Mouse (Mus musculus): ENCODE data around the gene Hist1h2ah. TPM values are rescaled to one million over a fixed set of nuclear protein-coding genes. Genes with fewer than 3 reads are reported as not detected.
A peak's percentile ranks its signal among the peaks of the same experiment; 100 is the strongest.
"Not testable (repeated sequence)": the region's sequence is repeated elsewhere in the genome, so short reads cannot be mapped to it uniquely, and the experiment has no call there.

Hist1h2ah gene
- polyA plus RNA-seq (2016; fragmentation: Nextera tagmentation; extraction: Ambion mirVana) = 8.0 and 8.8 TPM in 2 replicates

- H3K27ac ChIP-seq (replicated peaks) = peak within 1 kb of the TSS; percentile 93
- H3K4me3 ChIP-seq = peak within 1 kb of the TSS; percentile 62
- DNase-seq (ENCODE audit: low spot score) = peak; percentile 87
- H3K27me3 ChIP-seq (replicated peaks; ENCODE audit: low read depth, poor library complexity, severe bottlenecking); H3K9me3 ChIP-seq; H3K36me3 ChIP-seq (replicated peaks): not testable (repeated sequence)
- WGBS = under 1% methylated on average over 32 of the region's 69 CpGs
- peaks cover 26% of the 10 kb centered on the region for H3K4me1 ChIP-seq
Measured at GRCm38 (mm10) chr13:22035267-22036148, at the start of gene Hist1h2ah, which contains the start of gene Hist1h2bk. TSS of gene Hist1h2ah (minus strand) at chr13:22035568. TSS of gene Hist1h2bk (plus strand) at chr13:22035870.

- WGBS = 83% methylated on average over 1 of the region's 1 CpGs
- not testable (repeated sequence) for H3K9me3 ChIP-seq; DNase-seq (ENCODE audit: low spot score); H3K27me3 ChIP-seq (replicated peaks; ENCODE audit: low read depth, poor library complexity, severe bottlenecking); H3K27ac ChIP-seq (replicated peaks); H3K4me3 ChIP-seq; H3K36me3 ChIP-seq (replicated peaks); H3K4me1 ChIP-seq
Measured at GRCm38 (mm10) chr13:22084140-22084539, 48.8 kb upstream of the Hist1h2ah start, which contains the start of gene Vmn1r188. TSS of gene Vmn1r188 (plus strand) at chr13:22084440.

DNA sequence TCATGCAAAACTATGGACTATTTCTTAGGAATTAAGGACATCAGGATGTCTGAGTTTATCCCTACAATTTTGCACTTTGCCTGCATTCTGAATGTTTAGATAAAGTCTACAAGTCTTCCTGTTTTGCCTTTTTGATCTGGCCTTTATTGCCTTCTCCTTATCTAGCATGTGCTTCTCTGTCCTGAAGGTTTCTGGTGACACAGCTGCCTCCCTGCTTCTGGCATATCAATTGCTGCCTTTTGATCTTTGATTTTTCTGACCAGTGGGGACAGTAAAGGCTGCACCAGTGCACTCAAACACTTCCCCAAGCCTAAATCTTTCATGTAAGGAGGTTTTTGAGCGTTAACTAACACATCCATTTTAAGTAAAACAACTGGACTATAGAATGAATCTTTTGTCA is 28.1 kb upstream of the Hist1h2ah start:
- H3K4me1 ChIP-seq = no peaks in the 10 kb centered on the region
- no peaks in the 10 kb centered on the region for H3K27me3 ChIP-seq (replicated peaks; ENCODE audit: low read depth, poor library complexity, severe bottlenecking)
- no peaks in the 10 kb centered on the region for H3K36me3 ChIP-seq (replicated peaks)
- no peak overlapping the region for H3K4me3 ChIP-seq
- 85% methylated on average over 1 of the region's 1 CpGs for WGBS
- DNase-seq (ENCODE audit: low spot score) = no peak
- no peaks in the 10 kb centered on the region for H3K9me3 ChIP-seq
- H3K27ac ChIP-seq (replicated peaks) = no peak overlapping the region

GRCm38 (mm10) chr13:22061422-22061821 is 26.1 kb upstream of the Hist1h2ah start:
- H3K4me1 ChIP-seq = no peaks in the 10 kb centered on the region
- no peak overlapping the region for H3K4me3 ChIP-seq
- no peaks in the 10 kb centered on the region for H3K9me3 ChIP-seq
- H3K27ac ChIP-seq (replicated peaks) = no peak overlapping the region
- no peak for DNase-seq (ENCODE audit: low spot score)
- H3K27me3 ChIP-seq (replicated peaks; ENCODE audit: low read depth, poor library complexity, severe bottlenecking) = no peaks in the 10 kb centered on the region
- H3K36me3 ChIP-seq (replicated peaks) = no peaks in the 10 kb centered on the region
- whole genome bisulfite sequencing = 90% methylated on average over 1 of the region's 1 CpGs

DNA sequence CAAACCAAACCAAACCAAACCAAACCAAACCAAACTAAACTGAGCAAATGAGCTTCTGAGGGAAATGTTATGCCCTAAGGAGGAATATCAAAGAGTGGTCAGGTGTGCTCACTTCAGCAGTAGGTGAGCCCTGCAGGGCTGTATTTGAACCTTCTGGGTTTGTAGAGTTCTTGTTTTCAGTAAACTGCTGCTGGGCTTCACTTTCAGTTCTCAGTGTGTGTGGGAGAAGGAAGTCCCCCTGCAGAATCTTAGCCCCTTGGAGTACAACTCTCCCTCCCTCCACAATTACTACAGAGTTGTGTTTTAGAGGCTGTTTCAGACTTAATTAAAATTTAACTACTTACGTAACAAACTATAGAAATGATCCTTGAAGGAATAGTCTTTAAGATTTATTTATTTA is 18.4 kb upstream of the Hist1h2ah start:
- no peak for DNase-seq (ENCODE audit: low spot score)
- WGBS = 96% methylated on average over 1 of the region's 1 CpGs
- no peak overlapping the region for H3K4me3 ChIP-seq
- no peaks in the 10 kb centered on the region for H3K36me3 ChIP-seq (replicated peaks)
- no peaks in the 10 kb centered on the region for H3K9me3 ChIP-seq
- H3K4me1 ChIP-seq = peaks cover 12% of the 10 kb centered on the region; the same call in 1 of the 2 replicates
- no peak overlapping the region for H3K27ac ChIP-seq (replicated peaks)
- H3K27me3 ChIP-seq (replicated peaks; ENCODE audit: low read depth, poor library complexity, severe bottlenecking) = no peaks in the 10 kb centered on the region

DNA sequence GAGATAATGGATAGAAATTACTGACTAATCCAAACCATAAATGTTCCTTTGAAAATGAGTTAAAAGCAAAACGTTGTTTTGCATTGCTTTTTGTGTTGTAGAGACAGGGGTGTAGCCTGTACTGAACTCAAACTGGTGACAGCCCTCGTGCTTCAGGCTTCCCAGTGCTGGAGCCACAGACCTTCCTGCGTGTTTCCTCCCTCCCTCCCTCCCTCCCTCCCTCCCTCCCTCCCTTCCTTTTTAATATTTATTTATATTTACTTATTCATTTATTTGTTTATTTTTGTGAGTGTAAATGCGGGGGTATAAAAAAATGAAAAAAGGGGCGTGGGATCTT is 16.1 kb upstream of the Hist1h2ah start:
- no peaks in the 10 kb centered on the region for H3K36me3 ChIP-seq (replicated peaks)
- no peak for DNase-seq (ENCODE audit: low spot score)
- peaks cover 12% of the 10 kb centered on the region; the same call in 1 of the 2 replicates for H3K4me1 ChIP-seq
- peak overlapping the region; percentile 83 for H3K27ac ChIP-seq (replicated peaks)
- H3K9me3 ChIP-seq = no peaks in the 10 kb centered on the region
- H3K4me3 ChIP-seq = peak overlapping the region; percentile 63
- H3K27me3 ChIP-seq (replicated peaks; ENCODE audit: low read depth, poor library complexity, severe bottlenecking) = no peaks in the 10 kb centered on the region
- 10% methylated on average over 5 of the region's 5 CpGs for WGBS

GRCm38 (mm10) chr13:22050591-22051522 is 15.5 kb upstream of the Hist1h2ah start:
- DNase-seq (ENCODE audit: low spot score) = peak; percentile 97
- peak overlapping the region; percentile 83 for H3K27ac ChIP-seq (replicated peaks)
- WGBS = under 1% methylated on average over 52 of the region's 52 CpGs
- peaks cover 12% of the 10 kb centered on the region; the same call in 1 of the 2 replicates for H3K4me1 ChIP-seq
- H3K9me3 ChIP-seq = no peaks in the 10 kb centered on the region
- peak overlapping the region; percentile 63 for H3K4me3 ChIP-seq
- no peaks in the 10 kb centered on the region for H3K27me3 ChIP-seq (replicated peaks; ENCODE audit: low read depth, poor library complexity, severe bottlenecking)
- no peaks in the 10 kb centered on the region for H3K36me3 ChIP-seq (replicated peaks)

DNA sequence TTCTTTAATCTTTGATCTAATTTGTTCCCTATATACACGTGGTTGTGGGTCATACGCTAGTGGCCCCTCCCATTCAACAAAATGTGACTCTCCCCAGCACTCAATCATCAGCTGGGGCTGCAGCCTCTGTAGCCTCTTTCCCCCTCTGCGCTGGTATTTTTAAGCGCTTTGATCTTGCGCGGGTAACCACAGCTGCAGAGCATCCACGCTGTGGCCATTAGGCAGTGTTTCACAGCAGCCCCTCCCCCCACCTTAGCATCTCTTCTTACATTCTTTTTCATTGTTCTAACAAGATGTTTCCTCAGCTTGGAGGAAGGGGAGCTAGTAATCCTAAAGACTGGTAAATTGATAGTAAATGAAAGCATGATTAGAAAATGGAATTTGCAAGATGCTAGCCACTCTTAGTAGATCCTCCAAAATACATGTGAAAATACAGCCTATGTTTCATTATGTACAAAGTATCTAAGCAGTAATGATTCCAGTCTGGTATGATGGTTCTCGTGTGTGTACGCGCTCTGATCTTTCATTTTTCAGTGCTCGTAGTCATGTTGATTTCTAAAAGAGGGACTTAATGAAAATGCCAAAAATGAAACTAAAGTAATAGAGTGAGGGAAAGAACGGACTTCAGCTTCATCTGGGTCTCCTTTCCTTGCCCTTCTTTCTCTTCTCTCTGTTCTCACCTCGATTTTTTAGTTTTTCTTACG is 14.5 kb upstream of the Hist1h2ah start:
- H3K4me1 ChIP-seq = peaks cover 12% of the 10 kb centered on the region; the same call in 1 of the 2 replicates
- WGBS = 1% methylated on average over 14 of the region's 14 CpGs
- no peaks in the 10 kb centered on the region for H3K27me3 ChIP-seq (replicated peaks; ENCODE audit: low read depth, poor library complexity, severe bottlenecking)
- H3K4me3 ChIP-seq = peak overlapping the region; percentile 63
- peak overlapping the region; percentile 83 for H3K27ac ChIP-seq (replicated peaks)
- H3K9me3 ChIP-seq = no peaks in the 10 kb centered on the region
- peak; percentile 87 for DNase-seq (ENCODE audit: low spot score)
- no peaks in the 10 kb centered on the region for H3K36me3 ChIP-seq (replicated peaks)

- Histone ChIP-seq H3K4me1 (peaks cover 14% of the 10 kb centered on the region; the same call in 1 of the 2 replicates), H3K27me3 (replicated peaks; ENCODE audit: low read depth, poor library complexity, severe bottlenecking) (no peaks in the 10 kb centered on the region), H3K9me3 (no peaks in the 10 kb centered on the region), H3K4me3 (no peak overlapping the region), H3K36me3 (replicated peaks) (no peaks in the 10 kb centered on the region), H3K27ac (replicated peaks) (0 out of 2 replicates have a peak overlapping the region, but pooled peaks have one; percentile 44)
- no peak for DNase-seq (ENCODE audit: low spot score)
- WGBS = 79% methylated on average over 2 of the region's 2 CpGs
Measured at GRCm38 (mm10) chr13:22049041-22049440, 13.7 kb upstream of the Hist1h2ah start.

GRCm38 (mm10) chr13:22045311-22045710 is 9.9 kb upstream of the Hist1h2ah start:
- H3K27me3 ChIP-seq (replicated peaks; ENCODE audit: low read depth, poor library complexity, severe bottlenecking) = no peaks in the 10 kb centered on the region
- no peaks in the 10 kb centered on the region for H3K9me3 ChIP-seq
- no peak overlapping the region for H3K4me3 ChIP-seq
- no peaks in the 10 kb centered on the region for H3K36me3 ChIP-seq (replicated peaks)
- peaks cover 17% of the 10 kb centered on the region for H3K4me1 ChIP-seq
- WGBS = 60% methylated on average over 2 of the region's 2 CpGs
- DNase-seq (ENCODE audit: low spot score) = no peak
- H3K27ac ChIP-seq (replicated peaks) = no peak overlapping the region

DNA sequence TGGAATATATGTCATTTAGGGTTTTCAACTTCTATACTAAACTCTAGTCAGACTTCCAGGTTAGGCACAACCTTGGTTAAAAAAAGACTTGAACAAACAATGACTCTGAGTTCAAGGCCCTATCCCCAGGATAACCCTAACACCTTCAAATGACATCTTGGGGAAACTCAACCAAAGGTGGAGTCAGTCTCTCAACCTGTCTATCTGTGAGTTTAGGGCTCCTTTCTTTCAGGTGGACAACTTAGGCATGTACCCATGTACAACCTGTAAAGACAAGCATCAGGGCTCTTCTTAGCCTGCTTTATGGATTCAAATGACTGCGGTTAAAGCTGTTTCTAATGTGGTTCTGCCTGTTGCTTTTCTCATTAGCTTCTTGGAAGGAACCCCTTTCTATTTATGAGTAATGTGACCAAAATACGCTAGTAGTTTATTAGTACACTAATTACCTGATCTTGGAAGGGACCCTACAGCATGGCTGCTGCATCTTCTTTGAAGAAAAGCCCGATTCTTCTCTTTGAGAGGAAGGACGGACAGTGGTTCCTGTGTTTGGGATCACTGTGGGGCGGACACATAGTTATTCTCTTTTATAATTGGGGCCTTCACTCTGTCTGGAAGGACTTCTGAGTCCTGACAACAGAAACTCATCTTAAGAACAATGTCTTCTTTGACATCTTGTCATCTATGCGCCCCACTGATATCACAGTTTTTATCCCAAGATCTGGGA is 9.2 kb upstream of the Hist1h2ah start:
- Histone ChIP-seq H3K9me3 (no peaks in the 10 kb centered on the region), H3K27ac (replicated peaks) (peak overlapping the region; percentile 80; the same call in 1 of the 2 replicates), H3K27me3 (replicated peaks; ENCODE audit: low read depth, poor library complexity, severe bottlenecking) (no peaks in the 10 kb centered on the region), H3K36me3 (replicated peaks) (no peaks in the 10 kb centered on the region), H3K4me3 (peak overlapping the region; percentile 57), H3K4me1 (peaks cover 19% of the 10 kb centered on the region)
- WGBS = 81% methylated on average over 6 of the region's 6 CpGs
- no peak for DNase-seq (ENCODE audit: low spot score)

Data from embryonic facial prominence, embryonic 10.5 days (tissue).